Mouse (Mus musculus): ENCODE data around the gene Pgam2. TPM values are rescaled to one million over a fixed set of nuclear protein-coding genes. Genes with fewer than 3 reads are reported as not detected.

Pgam2 gene
- polyA plus RNA-seq, 2 experiments: 55.3 to 88.3 TPM

- Histone ChIP-seq H3K4me1 (ENCODE audit: control insufficient read depth, insufficient read depth, low read length) (no peaks in the 10 kb centered on the region), H3K36me3 (ENCODE audit: control insufficient read depth, insufficient read depth, low read length) (peaks cover 5% of the 10 kb centered on the region; the same call in 1 of the 2 replicates), H3K27ac (replicated peaks; ENCODE audit: low read depth, low read length) (no peak overlapping the region), H3K4me3 (replicated peaks; ENCODE audit: low read length) (no peak overlapping the region), H3K27me3 (ENCODE audit: control insufficient read depth, insufficient read depth, low read length) (no peaks in the 10 kb centered on the region), H3K9me3 (ENCODE audit: control insufficient read depth, low read length) (no peaks in the 10 kb centered on the region), H3K4me2 (replicated peaks; ENCODE audit: low read depth, low read length, severe bottlenecking) (no peak overlapping the region), H3K9ac (ENCODE audit: low read depth, low read length, severe bottlenecking) (no peak overlapping the region)
- 67% methylated on average over 2 of the region's 2 CpGs for WGBS
- DNase-seq (ENCODE audit: low spot score) (no peak), ATAC-seq (ENCODE audit: low FRiP score, low read depth) (no peak)
- no peak for TF ChIP-seq POLR2A (IDR thresholded peaks at IDR 0.05; ENCODE audit: borderline replicate concordance, extremely low read depth, insufficient read depth, insufficient read length)
Measured at GRCm38 (mm10) chr11:5778481-5778880, 25.1 kb downstream of the Pgam2 start.

GRCm38 (mm10) chr11:5766019-5766418 lies 37.5 kb downstream of the Pgam2 start:
- 86% methylated on average over 6 of the region's 6 CpGs for WGBS
- H3K9me3 ChIP-seq (ENCODE audit: control insufficient read depth, low read length): no peaks in the 10 kb centered on the region
- no peak overlapping the region for H3K9ac ChIP-seq (ENCODE audit: low read depth, low read length, severe bottlenecking)
- no peak overlapping the region for H3K27ac ChIP-seq (replicated peaks; ENCODE audit: low read depth, low read length)
- no peak overlapping the region for H3K4me2 ChIP-seq (replicated peaks; ENCODE audit: low read depth, low read length, severe bottlenecking)
- no peak for TF ChIP-seq POLR2A (IDR thresholded peaks at IDR 0.05; ENCODE audit: borderline replicate concordance, extremely low read depth, insufficient read depth, insufficient read length)
- peaks cover 7% of the 10 kb centered on the region for H3K36me3 ChIP-seq (ENCODE audit: control insufficient read depth, insufficient read depth, low read length)
- no peak for DNase-seq (ENCODE audit: low spot score)
- no peak for ATAC-seq (ENCODE audit: low FRiP score, low read depth)
- no peaks in the 10 kb centered on the region; the same call in 1 of the 2 replicates for H3K4me1 ChIP-seq (ENCODE audit: control insufficient read depth, insufficient read depth, low read length)
- H3K4me3 ChIP-seq (replicated peaks; ENCODE audit: low read length): no peak overlapping the region
- no peaks in the 10 kb centered on the region for H3K27me3 ChIP-seq (ENCODE audit: control insufficient read depth, insufficient read depth, low read length)

GRCm38 (mm10) chr11:5762633-5762982 lies 40.9 kb downstream of the Pgam2 start:
- H3K4me3 ChIP-seq (replicated peaks; ENCODE audit: low read length): peak overlapping the region; percentile 72
- DNase-seq (ENCODE audit: low spot score) (no peak), ATAC-seq (ENCODE audit: low FRiP score, low read depth) (peak; percentile 35; the same call in 1 of the 2 replicates)
- H3K9ac ChIP-seq (ENCODE audit: low read depth, low read length, severe bottlenecking): peak overlapping the region; percentile 83
- peak overlapping the region; percentile 80 for H3K4me2 ChIP-seq (replicated peaks; ENCODE audit: low read depth, low read length, severe bottlenecking)
- no peak for TF ChIP-seq POLR2A (IDR thresholded peaks at IDR 0.05; ENCODE audit: borderline replicate concordance, extremely low read depth, insufficient read depth, insufficient read length)
- WGBS: 15% methylated on average over 6 of the region's 6 CpGs
- H3K4me1 ChIP-seq (ENCODE audit: control insufficient read depth, insufficient read depth, low read length): peaks cover 5% of the 10 kb centered on the region
- peak overlapping the region; percentile 91; the same call in 1 of the 2 replicates for H3K27ac ChIP-seq (replicated peaks; ENCODE audit: low read depth, low read length)
- no peaks in the 10 kb centered on the region for H3K9me3 ChIP-seq (ENCODE audit: control insufficient read depth, low read length)
- peaks cover 3% of the 10 kb centered on the region; the same call in 1 of the 2 replicates for H3K36me3 ChIP-seq (ENCODE audit: control insufficient read depth, insufficient read depth, low read length)
- H3K27me3 ChIP-seq (ENCODE audit: control insufficient read depth, insufficient read depth, low read length): no peaks in the 10 kb centered on the region

GRCm38 (mm10) chr11:5761820-5762632 lies 41.5 kb downstream of the Pgam2 start, which contains the start of gene Urgcp:
TSS of gene Urgcp (minus strand) at chr11:5762376.
- DNase-seq (ENCODE audit: low spot score) (peak; percentile 93), ATAC-seq (ENCODE audit: low FRiP score, low read depth) (peak; percentile 99)
- peak within 1 kb of the TSS; percentile 83 for H3K9ac ChIP-seq (ENCODE audit: low read depth, low read length, severe bottlenecking)
- peak; percentile 86; the same call in 1 of the 2 replicates for TF ChIP-seq POLR2A (IDR thresholded peaks at IDR 0.05; ENCODE audit: borderline replicate concordance, extremely low read depth, insufficient read depth, insufficient read length)
- peak within 1 kb of the TSS; percentile 91 for H3K27ac ChIP-seq (replicated peaks; ENCODE audit: low read depth, low read length)
- no peaks in the 10 kb centered on the region for H3K9me3 ChIP-seq (ENCODE audit: control insufficient read depth, low read length)
- under 1% methylated on average over 64 of the region's 68 CpGs for WGBS
- peaks cover 5% of the 10 kb centered on the region for H3K4me1 ChIP-seq (ENCODE audit: control insufficient read depth, insufficient read depth, low read length)
- peak within 1 kb of the TSS; percentile 72 for H3K4me3 ChIP-seq (replicated peaks; ENCODE audit: low read length)
- H3K27me3 ChIP-seq (ENCODE audit: control insufficient read depth, insufficient read depth, low read length): no peaks in the 10 kb centered on the region
- H3K36me3 ChIP-seq (ENCODE audit: control insufficient read depth, insufficient read depth, low read length): peaks cover 3% of the 10 kb centered on the region
- peak within 1 kb of the TSS; percentile 80 for H3K4me2 ChIP-seq (replicated peaks; ENCODE audit: low read depth, low read length, severe bottlenecking)

- WGBS: 83% methylated on average over 2 of the region's 2 CpGs
- no peak for TF ChIP-seq POLR2A (IDR thresholded peaks at IDR 0.05; ENCODE audit: borderline replicate concordance, extremely low read depth, insufficient read depth, insufficient read length)
- Histone ChIP-seq H3K4me1 (ENCODE audit: control insufficient read depth, insufficient read depth, low read length) (no peaks in the 10 kb centered on the region), H3K27me3 (ENCODE audit: control insufficient read depth, insufficient read depth, low read length) (no peaks in the 10 kb centered on the region), H3K4me2 (replicated peaks; ENCODE audit: low read depth, low read length, severe bottlenecking) (no peak overlapping the region), H3K9me3 (ENCODE audit: control insufficient read depth, low read length) (peaks cover 4% of the 10 kb centered on the region; the same call in 1 of the 2 replicates), H3K36me3 (ENCODE audit: control insufficient read depth, insufficient read depth, low read length) (peaks cover 3% of the 10 kb centered on the region; the same call in 1 of the 2 replicates), H3K4me3 (replicated peaks; ENCODE audit: low read length) (no peak overlapping the region), H3K9ac (ENCODE audit: low read depth, low read length, severe bottlenecking) (no peak overlapping the region), H3K27ac (replicated peaks; ENCODE audit: low read depth, low read length) (no peak overlapping the region)
- ATAC-seq (ENCODE audit: low FRiP score, low read depth) (no peak), DNase-seq (ENCODE audit: low spot score) (no peak)
Measured at GRCm38 (mm10) chr11:5753755-5754154, 49.8 kb downstream of the Pgam2 start.

Other genes with a start within 250 kb of the Pgam2 start
- gene Ankrd36, start 234.0 kb downstream of the Pgam2 start, polyA plus RNA-seq (2012; rRNA removed): 0.03 TPM in 1 of 2 replicates, not detected in the other
- not detected in 2 replicates for gene Ankrd36, start 234.0 kb downstream of the Pgam2 start, polyA plus RNA-seq (2014; fragmentation: Nextera tagmentation; extraction: Ambion mirVana)
- 124 and 135 TPM in 2 replicates for gene Mrps24, start 88.1 kb downstream of the Pgam2 start, polyA plus RNA-seq (2012; rRNA removed)
- gene Mrps24, start 88.1 kb downstream of the Pgam2 start, polyA plus RNA-seq (2014; fragmentation: Nextera tagmentation; extraction: Ambion mirVana): 197 and 219 TPM in 2 replicates
- 17.1 and 21.5 TPM in 2 replicates for gene Urgcp, start 41.4 kb downstream of the Pgam2 start, polyA plus RNA-seq (2012; rRNA removed)
- gene Urgcp, start 41.4 kb downstream of the Pgam2 start, polyA plus RNA-seq (2014; fragmentation: Nextera tagmentation; extraction: Ambion mirVana): 21.7 and 23.4 TPM in 2 replicates
- 85.4 and 89.9 TPM in 2 replicates for gene Dbnl, start 15.2 kb downstream of the Pgam2 start, polyA plus RNA-seq (2012; rRNA removed)
- 107 and 119 TPM in 2 replicates for gene Dbnl, start 15.2 kb downstream of the Pgam2 start, polyA plus RNA-seq (2014; fragmentation: Nextera tagmentation; extraction: Ambion mirVana)
- 29.5 and 40.8 TPM in 2 replicates for gene Polm, start 34.3 kb upstream of the Pgam2 start, polyA plus RNA-seq (2012; rRNA removed)
- 10.6 and 11.1 TPM in 2 replicates for gene Polm, start 34.3 kb upstream of the Pgam2 start, polyA plus RNA-seq (2014; fragmentation: Nextera tagmentation; extraction: Ambion mirVana)
- 60.6 and 70.9 TPM in 2 replicates for gene Aebp1, start 58.2 kb upstream of the Pgam2 start, polyA plus RNA-seq (2012; rRNA removed)
- 51.7 and 53.7 TPM in 2 replicates for gene Aebp1, start 58.2 kb upstream of the Pgam2 start, polyA plus RNA-seq (2014; fragmentation: Nextera tagmentation; extraction: Ambion mirVana)
- 158 and 206 TPM in 2 replicates for gene Pold2, start 74.6 kb upstream of the Pgam2 start, polyA plus RNA-seq (2012; rRNA removed)
- gene Pold2, start 74.6 kb upstream of the Pgam2 start, polyA plus RNA-seq (2014; fragmentation: Nextera tagmentation; extraction: Ambion mirVana): 95.7 and 95.8 TPM in 2 replicates
- gene Myl7, start 95.0 kb upstream of the Pgam2 start, polyA plus RNA-seq (2012; rRNA removed): 0.19 and 0.36 TPM in 2 replicates
- 0.92 and 1.00 TPM in 2 replicates for gene Myl7, start 95.0 kb upstream of the Pgam2 start, polyA plus RNA-seq (2014; fragmentation: Nextera tagmentation; extraction: Ambion mirVana)
- gene Gck, start 146.3 kb upstream of the Pgam2 start, polyA plus RNA-seq (2012; rRNA removed): 0.83 and 1.7 TPM in 2 replicates
- 0.74 and 2.6 TPM in 2 replicates for gene Gck, start 146.3 kb upstream of the Pgam2 start, polyA plus RNA-seq (2014; fragmentation: Nextera tagmentation; extraction: Ambion mirVana)
- gene Ykt6, start 152.0 kb upstream of the Pgam2 start, polyA plus RNA-seq (2012; rRNA removed): 79.0 and 81.0 TPM in 2 replicates
- gene Ykt6, start 152.0 kb upstream of the Pgam2 start, polyA plus RNA-seq (2014; fragmentation: Nextera tagmentation; extraction: Ambion mirVana): 33.2 and 34.8 TPM in 2 replicates